Mouse (Mus musculus): Measurements from ENCODE around the gene Myo9a.
"Not testable (repeated sequence)": the region's sequence is repeated elsewhere in the genome, so short reads cannot be mapped to it uniquely, and the experiment has no call there.

Gene Myo9a

GRCm38 (mm10) chr9:59751066-59751581, 428 bp downstream of the Myo9a start:
- DNase-seq (ENCODE audit: low spot score in 2 of 2): peak; percentile 86 to 89

- no peak for DNase-seq (ENCODE audit: low spot score in 2 of 2)
Observed at GRCm38 (mm10) chr9:59751966-59752365, 1.3 kb downstream of the Myo9a start.

- no peak for DNase-seq (ENCODE audit: low spot score in 2 of 2)
Observed at GRCm38 (mm10) chr9:59755199-59755598, 4.5 kb downstream of the Myo9a start.

- not testable (repeated sequence) for DNase-seq (ENCODE audit: low spot score in 2 of 2)
Observed at GRCm38 (mm10) chr9:59757016-59757415, 6.3 kb downstream of the Myo9a start.

GRCm38 (mm10) chr9:59760515-59760914, 9.8 kb downstream of the Myo9a start:
- no peak for DNase-seq (ENCODE audit: low spot score in 2 of 2)

- not testable (repeated sequence) for DNase-seq (ENCODE audit: low spot score in 2 of 2)
Observed at GRCm38 (mm10) chr9:59766966-59767461, 16.3 kb downstream of the Myo9a start.

- not testable (repeated sequence) for DNase-seq (ENCODE audit: low spot score in 2 of 2)
Observed at GRCm38 (mm10) chr9:59806046-59806774, 55.5 kb downstream of the Myo9a start.

- DNase-seq (ENCODE audit: low spot score in 2 of 2): no peak
Observed at GRCm38 (mm10) chr9:59884551-59884950, 133.9 kb downstream of the Myo9a start.

- DNase-seq (ENCODE audit: low spot score in 2 of 2): no peak
Observed at GRCm38 (mm10) chr9:59903382-59903781, 152.7 kb downstream of the Myo9a start.

GRCm38 (mm10) chr9:59914761-59915160, 164.1 kb downstream of the Myo9a start:
- DNase-seq (ENCODE audit: low spot score in 2 of 2): no peak

GRCm38 (mm10) chr9:59930248-59930647, 179.6 kb downstream of the Myo9a start:
- DNase-seq (ENCODE audit: low spot score in 2 of 2): no peak

- DNase-seq (ENCODE audit: low spot score in 2 of 2): not testable (repeated sequence)
Observed at GRCm38 (mm10) chr9:59935866-59936265, 185.2 kb downstream of the Myo9a start.

GRCm38 (mm10) chr9:59938529-59938928, 187.8 kb downstream of the Myo9a start:
- DNase-seq (ENCODE audit: low spot score in 2 of 2): no peak

GRCm38 (mm10) chr9:59939691-59940090, 189.0 kb downstream of the Myo9a start:
- DNase-seq (ENCODE audit: low spot score in 2 of 2): no peak

GRCm38 (mm10) chr9:59940913-59941884, 190.5 kb downstream of the Myo9a start:
- DNase-seq (ENCODE audit: low spot score in 2 of 2): no peak

GRCm38 (mm10) chr9:59941885-59942350, 191.2 kb downstream of the Myo9a start:
- DNase-seq (ENCODE audit: low spot score in 2 of 2): no peak

- DNase-seq (ENCODE audit: low spot score in 2 of 2): no peak
Observed at GRCm38 (mm10) chr9:59942501-59943085, 191.9 kb downstream of the Myo9a start.

GRCm38 (mm10) chr9:59943826-59944225, 193.1 kb downstream of the Myo9a start:
- DNase-seq (ENCODE audit: low spot score in 2 of 2): no peak

GRCm38 (mm10) chr9:59945241-59945640, 194.5 kb downstream of the Myo9a start:
- no peak for DNase-seq (ENCODE audit: low spot score in 2 of 2)

GRCm38 (mm10) chr9:59947271-59947670, 196.6 kb downstream of the Myo9a start:
- no peak for DNase-seq (ENCODE audit: low spot score in 2 of 2)

GRCm38 (mm10) chr9:59948226-59948625, 197.5 kb downstream of the Myo9a start:
- DNase-seq (ENCODE audit: low spot score in 2 of 2): no peak
